ENCODE assay signal across 8 mouse cellular contexts in the genomic region with DNA sequence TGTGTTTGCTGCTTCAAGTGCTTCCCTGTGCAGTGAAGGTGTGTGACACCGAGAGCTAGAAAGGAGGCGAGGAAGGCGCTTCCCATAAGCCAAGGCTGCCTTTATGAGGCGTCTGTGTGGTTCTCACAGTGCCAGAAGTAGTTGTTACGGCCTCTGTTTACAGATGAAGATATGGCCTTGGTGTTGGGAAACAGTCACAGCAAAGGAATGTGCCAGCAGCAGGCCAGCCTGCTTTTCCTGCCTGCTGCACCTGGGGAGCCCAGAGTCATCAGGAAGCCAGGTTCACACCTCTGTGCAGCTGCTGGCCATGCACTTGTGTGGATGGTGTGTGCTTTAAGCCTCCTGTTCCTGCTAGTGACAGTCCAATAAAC. TPM values are rescaled to one million over a fixed set of nuclear protein-coding genes. Genes with fewer than 3 reads are reported as not detected.
DNase-seq lines count a peak whose midpoint lies in the region; ATAC-seq lines count a peak whose summit lies in the region.
"Had no signal": no experiment of that assay in that cellular context is flagged by ENCODE, and none has a peak within 500 bp of the region (broad histone marks: within the 10 kb centered on the region; RNA-seq: fewer than 3 reads in every experiment).

No protein-coding gene starts in this region.

- DNase-seq in urinary bladder, adult 18-20 months (ENCODE audit: low spot score in 2 of 2) = peak; percentile 33 to 67
- no peak for DNase-seq in urinary bladder, postnatal 10 days (ENCODE audit: low spot score)
- peak; percentile 54 for DNase-seq in kidney, adult 18-20 months
- no peak for DNase-seq in thymus, adult 18-20 months
- no peak for DNase-seq in left cerebral cortex, adult 8-10 months (ENCODE audit: low spot score in 2 of 2)
- DNase-seq in cerebellum, postnatal 25 days = no peak

- ATAC-seq in lung, embryonic 16.5 days (ENCODE audit: low read depth) = peak; percentile 77

- H3K4me3 ChIP-seq in lung, embryonic 16.5 days (ENCODE audit: low read length) = no peak overlapping the region
- H3K4me3 ChIP-seq: megakaryocyte, embryonic 14.5 days had no signal

- 0 out of 2 replicates have a peak overlapping the region, but pooled peaks have one; percentile 34 for H3K9ac ChIP-seq in lung, embryonic 16.5 days (ENCODE audit: low read length)

- WGBS in lung, embryonic 16.5 days = 11% methylated on average over 5 of the region's 5 CpGs

- H3K4me2 ChIP-seq in lung, embryonic 16.5 days (ENCODE audit: low read depth, low read length) = no peak overlapping the region

- no peaks in the 10 kb centered on the region for H3K27me3 ChIP-seq in lung, embryonic 16.5 days (ENCODE audit: control insufficient read depth, insufficient read depth, low read depth, low read length)

- H3K36me3 ChIP-seq in lung, embryonic 16.5 days (ENCODE audit: control insufficient read depth, insufficient read depth, low read length) = no peaks in the 10 kb centered on the region

- peaks cover 54% of the 10 kb centered on the region for H3K4me1 ChIP-seq in lung, embryonic 16.5 days (replicated peaks; ENCODE audit: control insufficient read depth, insufficient read depth, low read length)

- peak overlapping the region; percentile 93 for H3K27ac ChIP-seq in lung, embryonic 16.5 days (ENCODE audit: low read length)

- H3K9me3 ChIP-seq in lung, embryonic 16.5 days (ENCODE audit: control insufficient read depth, low read length) = no peaks in the 10 kb centered on the region

RNA-seq across cellular contexts. Expression of a gene that starts 16.6 kb away (rescaled TPM):
- 77.3 and 92.6 TPM in 2 replicates for polyA plus RNA-seq in lung, embryonic 16.5 days (2015; fragmentation: Nextera tagmentation; extraction: Ambion mirVana)
- 100 to 1,000 TPM in 3 of 4 experiments, 10 to 100 TPM in 1; 99.9 to 115 (median 109) TPM for total RNA-seq in left cerebral cortex, adult 8-10 months (2022)

RNA-seq across cellular contexts. Expression of a gene that starts 17.9 kb away (rescaled TPM):
- polyA plus RNA-seq in lung, embryonic 16.5 days (2015; fragmentation: Nextera tagmentation; extraction: Ambion mirVana) = 4.6 and 4.8 TPM in 2 replicates
- 10 to 100 TPM; 17.3 to 21.4 (median 19.7) TPM for total RNA-seq in left cerebral cortex, adult 8-10 months (2022)

Comparison
In these comparisons a context has a peak if more than half of its experiments do, and no peak if none do; other contexts are left out.
1. DNase-seq: peak in urinary bladder, adult 18-20 months (2 of 2) and kidney, adult 18-20 months (single experiment); none in urinary bladder, postnatal 10 days (single experiment), thymus, adult 18-20 months (0 of 2), left cerebral cortex, adult 8-10 months (0 of 2) and cerebellum, postnatal 25 days (0 of 2).